Mouse (Mus musculus) forebrain, postnatal 0 days (tissue): ENCODE measurements around the gene Cltrn. TPM values are rescaled to one million over a fixed set of nuclear protein-coding genes. Genes with fewer than 3 reads are reported as not detected.

Experiments
- ATAC-seq: fragments of 200-750 bp; cut with Nextera tagmentation; 2 replicates; pipeline ENCODE4 v1.8.0; 2017; ENCODE audit warnings: mild to moderate bottlenecking, moderate library complexity
- DNase-seq: peaks from one replicate; pipeline ENCODE4 v3.0.0-alpha.2; 2015
- H3K27ac ChIP-seq: fragments of 300-500 bp; sonication (generic); 2 replicates; pipeline ENCODE4 v1.5.1; 2014; ENCODE audit warnings: low read depth, mild to moderate bottlenecking, antibody characterized with exemption, low read length, moderate library complexity, mixed read lengths
- H3K27me3 ChIP-seq: fragments of 300-500 bp; sonication (generic); 2 replicates; pipeline ENCODE4 v1.6.1; 2014; ENCODE audit warnings: mild to moderate bottlenecking, low read length, mixed read lengths; ENCODE audit not compliant: insufficient read depth
- H3K36me3 ChIP-seq: fragments of 300-500 bp; sonication (generic); 2 replicates; pipeline ENCODE4 v1.6.1; 2014; ENCODE audit warnings: mild to moderate bottlenecking, moderate library complexity; ENCODE audit not compliant: insufficient read depth
- H3K4me1 ChIP-seq: fragments of 300-500 bp; sonication (generic); 2 replicates; pipeline ENCODE4 v1.6.1; 2014; ENCODE audit warnings: antibody characterized with exemption; ENCODE audit not compliant: insufficient read depth
- H3K4me2 ChIP-seq: fragments of 300-500 bp; sonication (generic); 2 replicates; pipeline ENCODE4 v1.6.1; 2014; ENCODE audit warnings: low read depth, mild to moderate bottlenecking, moderate library complexity
- H3K4me3 ChIP-seq: fragments of 300-500 bp; sonication (generic); 2 replicates; pipeline ENCODE4 v1.5.1; 2014; ENCODE audit warnings: low read depth, low read length, mixed read lengths
- H3K9ac ChIP-seq: fragments of 300-500 bp; sonication (generic); 2 replicates; pipeline ENCODE4 v1.6.1; 2014; ENCODE audit warnings: mild to moderate bottlenecking
- H3K9me3 ChIP-seq: fragments of 300-500 bp; sonication (generic); 2 replicates; pipeline ENCODE4 v1.6.1; 2016; ENCODE audit warnings: low read length
- CTCF ChIP-seq: sonication (generic); IDR thresholded peaks from 2 replicates; pipeline ENCODE4 v1.5.1; 2016; ENCODE audit warnings: antibody characterized with exemption, control low read depth, low read depth
- WGBS: fragments of 180-500 bp; shearing (Covaris S2); extraction: QIAGEN DNeasy Blood & Tissue Kit; methylation state at CpG from one replicate; pipeline ENCODE4 v1.1.7; 2014; 5-methylcytosine and 5-hydroxymethylcytosine counted together
- polyA plus RNA-seq: library from polyadenylated mRNA; unstranded; fragments of >200 nt; fragmentation: Nextera tagmentation; extraction: Ambion mirVana; gene quantifications from 2 replicates; pipeline ENCODE4 v1.2.1, GENCODE M21; 2015
- total RNA-seq: library from RNA; depleted of rRNA; stranded (reverse); fragments of >200 nt; gene quantifications from 2 replicates; pipeline ENCODE4 v1.2.3, GENCODE M21; 2014; rRNA removed

Gene Cltrn
- total and polyA plus RNA-seq, 2 experiments from 2014 or later: 0.16 TPM; not detected in 1

DNA sequence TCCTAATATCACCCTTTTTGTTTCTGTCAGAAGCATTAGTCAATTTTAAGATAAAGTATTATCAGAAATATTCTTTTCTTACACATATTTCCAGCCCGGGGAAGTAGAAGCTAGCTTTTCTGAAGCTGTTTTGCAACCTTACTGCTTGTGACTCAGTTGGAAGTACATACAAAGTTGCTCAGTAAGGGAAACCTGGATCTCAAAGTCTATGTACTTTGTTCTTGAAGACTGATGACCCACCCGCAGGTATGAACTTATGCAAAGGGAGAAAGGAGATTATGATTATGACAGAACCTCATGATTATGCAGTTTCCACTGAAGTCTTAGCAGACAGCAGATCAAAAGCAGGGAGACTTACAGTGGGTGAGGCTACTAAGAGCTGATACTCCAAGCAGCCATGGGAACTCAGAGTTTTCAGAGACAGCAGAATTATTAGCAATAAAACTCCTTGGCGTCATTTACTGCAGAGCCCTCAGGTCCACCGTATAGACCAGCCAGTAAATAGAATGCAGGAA is 46.7 kb downstream of the Cltrn start:
- Histone ChIP-seq H3K27me3 (no peaks in the 10 kb centered on the region), H3K27ac (no peak overlapping the region), H3K4me2 (no peak overlapping the region), H3K9me3 (no peaks in the 10 kb centered on the region), H3K4me1 (no peaks in the 10 kb centered on the region), H3K9ac (no peak overlapping the region), H3K4me3 (no peak overlapping the region), H3K36me3 (no peaks in the 10 kb centered on the region)
- DNase-seq (no peak), ATAC-seq (no peak)
- TF ChIP-seq CTCF: no peak
- 84% methylated on average over 4 of the region's 4 CpGs for WGBS

DNA sequence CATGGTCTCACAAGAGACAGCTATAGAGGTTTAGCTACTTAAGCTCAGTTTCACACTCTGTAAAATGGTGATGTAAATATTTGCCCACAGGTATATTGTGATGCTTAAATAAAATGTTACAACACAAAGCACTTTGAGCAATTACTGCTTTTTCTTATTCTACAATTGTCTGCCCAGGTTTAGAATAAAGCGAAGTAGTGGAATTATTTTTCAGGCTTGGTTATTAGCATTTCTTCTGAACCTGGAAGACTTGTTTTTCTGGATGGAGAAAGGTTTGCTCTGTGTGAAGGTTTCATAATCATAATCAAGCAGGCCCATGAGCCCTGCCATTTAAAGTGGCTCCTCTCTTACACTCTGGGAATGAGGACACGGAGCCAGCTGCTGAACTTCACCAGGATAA is 50.4 kb downstream of the Cltrn start, which contains the start of gene Ace2:
TSS of gene Ace2 (plus strand) at position 301 of the 400 bp plus-strand sequence.
- no peak within 1 kb of the TSS for H3K4me2 ChIP-seq
- no peak for TF ChIP-seq CTCF
- WGBS: 86% methylated on average over 2 of the region's 2 CpGs
- no peak within 1 kb of the TSS for H3K4me3 ChIP-seq
- H3K4me1 ChIP-seq: no peaks in the 10 kb centered on the region
- no peak within 1 kb of the TSS for H3K9ac ChIP-seq
- no peaks in the 10 kb centered on the region for H3K9me3 ChIP-seq
- no peak for ATAC-seq
- H3K27me3 ChIP-seq: no peaks in the 10 kb centered on the region; the same call in 1 of the 2 replicates
- H3K27ac ChIP-seq: no peak within 1 kb of the TSS
- DNase-seq: no peak
- H3K36me3 ChIP-seq: no peaks in the 10 kb centered on the region

DNA sequence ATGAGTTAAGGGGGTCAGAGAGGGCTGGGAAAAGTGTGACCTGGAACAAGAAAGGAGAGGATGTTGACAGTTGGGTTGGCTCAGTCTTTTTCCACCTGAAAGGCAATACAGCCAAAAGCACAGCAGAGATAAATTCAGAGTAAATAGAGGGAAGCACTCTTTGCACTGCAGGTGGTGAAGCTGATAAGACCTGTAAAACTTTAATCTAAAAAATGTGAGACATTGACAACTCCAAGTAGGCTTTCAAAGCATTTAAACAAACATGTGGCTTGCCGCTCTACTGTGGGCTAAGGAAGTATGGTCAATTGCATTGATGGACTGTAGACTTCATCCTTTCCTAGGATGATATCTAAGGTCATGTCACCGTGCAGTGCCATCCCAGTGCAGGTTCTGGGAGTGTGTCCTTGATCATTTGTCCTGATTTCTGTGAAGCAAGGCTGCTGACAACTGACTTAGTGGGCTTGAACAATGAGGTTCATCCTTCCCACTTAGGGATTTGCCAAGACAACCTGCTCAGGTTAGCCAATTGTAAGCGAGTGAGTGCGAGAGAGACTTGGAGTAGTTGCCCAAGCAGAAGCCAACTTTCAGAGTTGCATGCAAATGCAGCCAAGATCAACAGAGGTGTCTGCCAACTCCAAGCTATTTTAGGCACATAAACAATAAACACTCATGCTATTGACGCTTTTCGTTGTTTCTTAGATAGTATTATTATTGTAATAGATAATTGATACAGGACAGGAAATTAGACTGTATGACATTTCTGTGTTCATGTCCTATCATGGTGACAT is 57.0 kb downstream of the Cltrn start:
- Histone ChIP-seq H3K27ac (no peak overlapping the region), H3K9ac (no peak overlapping the region), H3K9me3 (no peaks in the 10 kb centered on the region), H3K4me2 (no peak overlapping the region), H3K27me3 (no peaks in the 10 kb centered on the region; the same call in 1 of the 2 replicates), H3K36me3 (no peaks in the 10 kb centered on the region), H3K4me3 (no peak overlapping the region), H3K4me1 (no peaks in the 10 kb centered on the region)
- 74% methylated on average over 6 of the region's 6 CpGs for WGBS
- ATAC-seq: no peak
- TF ChIP-seq CTCF: no peak
- no peak for DNase-seq

DNA sequence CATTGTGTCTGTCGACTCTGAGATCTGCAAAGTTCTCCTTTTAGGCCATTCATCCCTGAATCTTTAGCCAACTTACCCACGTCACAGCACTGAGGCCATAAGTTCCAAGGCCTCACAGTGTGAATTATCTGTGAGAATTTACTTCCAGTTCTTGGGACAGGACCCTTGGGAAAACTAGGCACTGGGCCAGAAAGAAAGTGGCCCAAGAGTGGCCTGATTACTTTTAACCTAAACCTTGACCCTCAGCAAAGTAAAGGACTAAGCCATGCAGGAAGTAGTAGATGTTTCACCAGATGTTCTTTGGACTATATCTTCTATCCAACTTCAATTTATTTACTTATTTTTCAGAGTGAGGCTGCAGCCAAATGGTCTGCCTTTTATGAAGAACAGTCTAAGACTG is 64.1 kb downstream of the Cltrn start:
- H3K36me3 ChIP-seq: no peaks in the 10 kb centered on the region
- no peak overlapping the region for H3K9ac ChIP-seq
- no peak overlapping the region for H3K27ac ChIP-seq
- H3K27me3 ChIP-seq: no peaks in the 10 kb centered on the region
- no peaks in the 10 kb centered on the region for H3K9me3 ChIP-seq
- no peak overlapping the region for H3K4me2 ChIP-seq
- H3K4me1 ChIP-seq: no peaks in the 10 kb centered on the region
- no peak overlapping the region for H3K4me3 ChIP-seq
- no peak for ATAC-seq
- TF ChIP-seq CTCF: no peak
- no peak for DNase-seq
- WGBS: 64% methylated on average over 2 of the region's 2 CpGs

DNA sequence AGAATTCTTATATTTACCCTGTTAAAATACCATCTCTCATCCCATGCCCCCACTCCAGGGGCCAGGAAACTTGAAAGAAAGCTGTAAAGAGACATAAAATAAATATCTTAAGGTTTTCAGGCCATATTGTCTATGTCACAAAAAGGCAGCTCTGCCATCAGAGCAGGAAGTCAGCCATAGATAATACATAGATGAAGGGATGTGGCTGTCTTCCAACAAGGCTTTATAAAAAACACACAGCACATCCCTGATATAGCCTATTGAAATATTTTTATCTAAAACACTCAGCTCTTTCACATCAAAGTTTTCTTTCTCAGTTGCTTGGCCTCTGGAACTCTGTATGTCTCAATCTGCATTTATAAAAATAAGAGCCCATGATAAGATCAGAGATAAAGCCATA is 65.0 kb downstream of the Cltrn start:
- Histone ChIP-seq H3K9ac (no peak overlapping the region), H3K4me2 (no peak overlapping the region), H3K27ac (no peak overlapping the region), H3K4me1 (no peaks in the 10 kb centered on the region), H3K4me3 (no peak overlapping the region), H3K27me3 (no peaks in the 10 kb centered on the region), H3K36me3 (no peaks in the 10 kb centered on the region), H3K9me3 (no peaks in the 10 kb centered on the region)
- DNase-seq: no peak
- no peak for ATAC-seq
- no peak for TF ChIP-seq CTCF

DNA sequence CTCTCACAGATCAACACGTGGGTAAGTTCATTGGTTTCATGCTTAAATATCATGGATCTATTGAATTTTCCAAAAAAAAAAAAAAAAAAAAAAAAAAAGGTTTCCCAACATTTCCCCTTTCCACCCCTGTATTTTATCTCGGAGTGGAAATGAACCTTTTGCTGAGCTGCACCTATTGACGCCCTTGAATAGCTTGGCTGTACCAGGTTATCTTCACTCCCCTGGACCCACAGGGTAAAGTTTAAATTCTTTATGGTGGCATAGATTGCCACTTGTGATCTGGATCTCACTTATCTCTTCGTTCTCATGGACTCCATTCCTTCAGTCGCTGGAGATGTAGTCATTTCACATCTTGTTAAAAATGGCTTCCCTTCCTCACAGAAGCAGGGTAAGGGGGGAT is 66.0 kb downstream of the Cltrn start:
- WGBS: 78% methylated on average over 5 of the region's 5 CpGs

DNA sequence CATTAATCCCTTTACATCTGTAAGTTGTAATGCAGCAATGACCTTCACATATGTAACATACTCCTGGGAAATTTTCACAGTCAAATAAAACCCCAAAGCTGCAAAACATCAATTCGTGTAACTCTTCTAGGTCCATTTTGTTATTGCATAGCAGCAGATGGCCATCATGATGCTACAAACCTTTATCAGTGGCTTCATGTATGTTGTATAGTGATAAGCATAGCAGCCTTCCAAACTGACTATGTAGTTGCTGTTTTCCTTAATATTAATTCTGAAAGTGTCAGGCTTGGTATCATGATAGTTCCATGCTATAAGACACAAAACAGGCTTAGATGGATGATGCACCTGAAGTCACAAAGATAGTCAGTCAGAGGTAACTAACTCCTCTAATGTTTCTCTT is 76.1 kb downstream of the Cltrn start:
- no peak overlapping the region for H3K9ac ChIP-seq
- TF ChIP-seq CTCF: no peak
- no peak overlapping the region for H3K4me2 ChIP-seq
- H3K9me3 ChIP-seq: no peaks in the 10 kb centered on the region
- ATAC-seq (no peak), DNase-seq (no peak)
- no peaks in the 10 kb centered on the region for H3K36me3 ChIP-seq
- WGBS: 82% methylated on average over 1 of the region's 1 CpGs
- no peak overlapping the region for H3K4me3 ChIP-seq
- H3K27me3 ChIP-seq: no peaks in the 10 kb centered on the region
- no peak overlapping the region for H3K27ac ChIP-seq
- no peaks in the 10 kb centered on the region for H3K4me1 ChIP-seq

More for the DNA sequence above, 66.0 kb downstream of the Cltrn start:
- no peaks in the 10 kb centered on the region for H3K36me3 ChIP-seq
- no peak overlapping the region for H3K9ac ChIP-seq
- ATAC-seq (no peak), DNase-seq (no peak)
- no peaks in the 10 kb centered on the region for H3K4me1 ChIP-seq
- TF ChIP-seq CTCF: no peak
- H3K9me3 ChIP-seq: no peaks in the 10 kb centered on the region
- no peaks in the 10 kb centered on the region for H3K27me3 ChIP-seq
- no peak overlapping the region for H3K27ac ChIP-seq
- no peak overlapping the region for H3K4me2 ChIP-seq
- H3K4me3 ChIP-seq: no peak overlapping the region

Other genes with a start within 250 kb of the Cltrn start
- gene Ap1s2, start 179.8 kb upstream of the Cltrn start, total RNA-seq: 96.6 and 123 TPM in 2 replicates
- gene Ap1s2, start 179.8 kb upstream of the Cltrn start, polyA plus RNA-seq: 111 and 135 TPM in 2 replicates
- 18.5 and 24.4 TPM in 2 replicates for gene Zrsr2, start 130.2 kb upstream of the Cltrn start, total RNA-seq
- 73.9 and 81.3 TPM in 2 replicates for gene Zrsr2, start 130.2 kb upstream of the Cltrn start, polyA plus RNA-seq
- gene Car5b, start 60.8 kb upstream of the Cltrn start, total RNA-seq: 1.7 and 2.3 TPM in 2 replicates
- gene Car5b, start 60.8 kb upstream of the Cltrn start, polyA plus RNA-seq: 0.60 and 0.81 TPM in 2 replicates
- 11.3 and 15.4 TPM in 2 replicates for gene Siah1b, start 12.3 kb upstream of the Cltrn start, total RNA-seq
- 15.8 and 17.7 TPM in 2 replicates for gene Siah1b, start 12.3 kb upstream of the Cltrn start, polyA plus RNA-seq
- 0.31 and 0.48 TPM in 2 replicates for gene Ace2, start 50.5 kb downstream of the Cltrn start, total RNA-seq
- gene Ace2, start 50.5 kb downstream of the Cltrn start, polyA plus RNA-seq: 0.45 and 0.67 TPM in 2 replicates
- 0.38 and 1.2 TPM in 2 replicates for gene Bmx, start 169.4 kb downstream of the Cltrn start, total RNA-seq
- 0.33 and 0.39 TPM in 2 replicates for gene Bmx, start 169.4 kb downstream of the Cltrn start, polyA plus RNA-seq
- gene Pir, start 180.5 kb downstream of the Cltrn start, total RNA-seq: 1.4 and 3.1 TPM in 2 replicates
- 4.3 and 6.1 TPM in 2 replicates for gene Pir, start 180.5 kb downstream of the Cltrn start, polyA plus RNA-seq